Mouse (Mus musculus): ENCODE results near the gene Armc3. TPM values are rescaled to one million over a fixed set of nuclear protein-coding genes. Genes with fewer than 3 reads are reported as not detected.
"Not testable (repeated sequence)": the region's sequence is repeated elsewhere in the genome, so short reads cannot be mapped to it uniquely, and the experiment has no call there.

Gene Armc3
- total RNA-seq, 2 experiments from 2014 or later, result 0.79 to 0.81 TPM

DNA sequence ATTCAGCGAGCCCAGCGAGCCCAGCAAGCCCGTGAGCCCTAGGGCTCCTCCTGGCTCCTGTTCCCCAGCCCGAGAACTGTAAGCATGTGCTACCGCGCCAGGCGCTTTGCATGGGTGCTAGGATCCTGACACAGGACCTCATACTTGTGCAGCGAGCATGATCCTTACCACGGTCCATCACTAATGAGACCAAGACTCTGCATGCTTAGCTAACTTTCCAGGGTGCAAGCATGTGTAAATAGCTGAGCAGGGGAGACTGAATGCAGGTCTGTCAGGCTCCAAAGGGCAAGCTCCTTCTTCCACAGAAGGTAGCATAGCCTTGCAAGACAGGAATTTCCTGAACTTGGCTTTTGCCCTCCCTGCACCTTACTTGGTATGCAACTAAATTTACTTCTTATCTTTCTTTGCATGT lies 71.6 kb downstream of the Armc3 start:
- DNase-seq (ENCODE audit: low spot score in 2 of 2), result no peak

DNA sequence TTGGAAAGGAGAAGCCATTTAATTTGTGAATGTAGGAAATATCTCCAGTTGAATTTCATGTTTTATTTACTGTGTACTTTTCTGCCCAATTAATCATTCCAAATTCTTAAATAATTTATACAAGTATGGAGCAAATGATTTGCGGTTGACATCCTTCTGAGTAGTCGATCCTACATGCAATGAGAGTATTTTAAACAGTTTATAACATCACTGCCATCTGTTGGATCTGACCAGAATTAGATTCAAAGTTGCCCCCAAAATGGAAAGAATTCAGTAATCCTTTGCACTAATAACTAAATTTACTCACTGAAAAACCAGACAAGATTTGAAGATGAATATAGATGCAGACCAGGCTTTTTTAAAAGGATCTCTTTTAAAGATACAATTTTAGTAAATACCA lies 75.5 kb downstream of the Armc3 start:
- no peak for DNase-seq (ENCODE audit: low spot score in 2 of 2)

DNA sequence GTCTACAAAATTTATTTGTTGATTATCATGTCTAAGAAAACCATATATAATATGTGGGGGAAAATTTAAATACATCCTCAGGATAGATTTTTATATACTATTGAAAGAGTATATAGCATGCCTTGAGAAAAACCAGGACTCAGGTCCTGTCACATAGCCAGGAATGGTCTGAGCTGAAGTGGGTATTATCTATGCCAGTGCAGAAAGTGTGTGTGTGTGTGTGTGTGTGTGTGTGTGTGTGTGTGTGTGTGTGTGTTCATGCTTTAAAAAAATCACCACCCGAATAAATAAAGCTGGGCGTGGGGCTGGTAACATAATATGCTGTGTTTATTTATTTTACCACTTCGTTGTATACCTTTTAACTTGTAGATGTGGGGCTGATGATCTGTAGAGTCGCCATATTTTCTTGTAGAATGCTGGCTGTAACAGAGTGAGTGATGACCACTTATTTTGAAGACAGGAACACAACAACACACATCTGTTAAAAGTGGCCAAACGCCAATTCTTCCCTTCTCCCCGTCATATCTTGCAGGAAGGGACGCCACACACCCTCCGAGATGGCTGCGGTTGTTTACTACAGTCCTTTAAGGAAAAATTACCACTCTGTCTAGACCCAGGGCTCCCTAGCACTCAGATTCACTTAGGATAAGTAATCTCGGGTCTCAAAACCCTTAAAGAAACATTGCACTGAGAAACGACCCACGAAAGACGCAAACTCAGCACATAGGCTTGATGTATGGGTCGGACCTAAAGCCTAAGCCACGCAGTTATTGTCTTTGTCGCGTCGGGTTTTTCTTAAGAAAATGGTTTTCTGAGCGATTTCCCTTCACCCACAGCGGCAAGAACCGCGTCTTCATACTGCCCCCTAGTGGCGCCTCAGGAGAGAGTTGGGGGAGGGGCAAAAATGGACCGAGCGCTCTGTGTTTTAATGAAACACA lies 76.8 kb downstream of the Armc3 start:
- DNase-seq (ENCODE audit: low spot score in 2 of 2), result peak; percentile 69 to 90

- peak; percentile 1 to 38 for DNase-seq (ENCODE audit: low spot score in 2 of 2)
Observed at GRCm38 (mm10) chr2:19280331-19280730, 81.2 kb downstream of the Armc3 start.

DNA sequence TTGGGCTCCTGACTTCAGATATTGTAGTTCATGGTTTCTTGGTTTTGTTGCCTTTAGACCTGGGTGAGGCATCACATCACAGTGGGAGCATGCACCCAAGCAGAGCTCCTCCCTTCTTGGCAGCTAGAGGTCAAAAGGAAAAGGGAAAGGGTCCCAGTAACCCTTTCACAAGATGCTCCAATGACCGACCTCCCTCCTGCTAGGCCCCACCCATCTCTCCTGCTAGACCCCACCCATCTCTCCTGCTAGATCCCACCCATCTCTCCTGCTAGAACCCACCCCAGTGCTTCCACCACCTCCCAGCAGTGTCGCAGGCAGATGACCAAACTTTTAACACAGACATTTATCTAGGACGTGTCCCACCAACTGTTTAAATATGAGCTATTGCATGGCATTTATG lies 93.3 kb downstream of the Armc3 start:
- DNase-seq (ENCODE audit: low spot score in 2 of 2), result no peak

DNA sequence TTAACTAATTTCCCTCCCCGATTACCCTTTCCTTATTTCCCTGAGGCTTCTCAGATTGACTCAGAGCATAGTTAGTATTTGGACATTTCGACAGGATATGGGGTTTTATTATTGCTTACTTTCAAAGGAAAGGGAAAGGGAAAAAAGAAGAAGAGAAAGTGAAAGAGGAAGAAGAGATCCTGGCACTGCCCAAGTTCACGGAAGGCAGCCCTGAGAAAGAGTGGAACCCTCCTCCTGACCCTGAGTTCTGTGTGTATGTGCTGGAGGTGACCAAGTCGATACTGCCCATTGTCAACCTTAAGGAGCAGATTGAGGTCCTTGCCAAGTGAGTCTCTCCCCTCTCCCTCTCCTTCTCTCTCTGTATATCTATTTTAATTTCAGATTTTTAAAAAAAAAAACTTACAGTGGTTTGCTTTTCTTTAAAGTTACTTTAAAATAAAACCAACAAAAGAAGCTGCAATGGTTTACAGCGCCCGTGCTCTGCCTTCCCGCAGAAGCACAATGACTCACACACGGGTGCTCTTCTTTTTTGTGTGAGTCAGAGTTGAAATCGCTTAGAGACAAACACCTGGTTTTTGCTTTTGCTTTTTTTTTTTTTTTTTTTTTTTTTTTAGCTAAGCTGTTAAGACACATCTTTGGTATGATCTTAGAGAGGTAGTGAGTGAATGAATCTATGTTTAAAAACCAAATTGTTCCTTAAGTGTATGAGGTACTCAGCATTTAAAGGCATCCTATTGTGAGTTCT lies 101.4 kb downstream of the Armc3 start:
- DNase-seq (ENCODE audit: low spot score in 2 of 2), result no peak

- no peak for DNase-seq (ENCODE audit: low spot score in 2 of 2)
Observed at GRCm38 (mm10) chr2:19301251-19301650, 102.1 kb downstream of the Armc3 start.

GRCm38 (mm10) chr2:19303087-19303486 lies 104.0 kb downstream of the Armc3 start:
- not testable (repeated sequence) for DNase-seq (ENCODE audit: low spot score in 2 of 2)

GRCm38 (mm10) chr2:19310498-19310897 lies 111.4 kb downstream of the Armc3 start:
- DNase-seq (ENCODE audit: low spot score in 2 of 2), result no peak

DNA sequence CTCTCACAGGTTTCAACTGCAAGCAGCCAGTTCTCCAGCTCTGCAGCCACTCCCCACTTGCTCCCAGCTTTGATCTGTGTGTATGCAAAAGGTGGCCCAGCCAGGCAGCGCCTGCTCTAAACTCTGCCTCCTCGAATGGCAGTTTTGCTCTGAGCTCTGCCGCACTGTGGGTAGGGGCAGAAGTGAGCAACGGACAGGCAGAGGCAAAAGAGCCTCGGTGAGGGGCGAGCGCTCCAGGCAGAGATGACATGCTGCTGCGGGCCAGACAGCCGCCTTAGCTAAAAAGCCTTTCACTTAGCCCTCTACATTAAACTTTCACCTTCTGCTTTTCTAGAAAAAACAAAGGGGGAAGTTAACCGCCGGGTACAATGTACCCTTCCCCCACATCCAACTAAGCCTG lies 117.0 kb downstream of the Armc3 start:
- no peak for DNase-seq (ENCODE audit: low spot score in 2 of 2)

DNA sequence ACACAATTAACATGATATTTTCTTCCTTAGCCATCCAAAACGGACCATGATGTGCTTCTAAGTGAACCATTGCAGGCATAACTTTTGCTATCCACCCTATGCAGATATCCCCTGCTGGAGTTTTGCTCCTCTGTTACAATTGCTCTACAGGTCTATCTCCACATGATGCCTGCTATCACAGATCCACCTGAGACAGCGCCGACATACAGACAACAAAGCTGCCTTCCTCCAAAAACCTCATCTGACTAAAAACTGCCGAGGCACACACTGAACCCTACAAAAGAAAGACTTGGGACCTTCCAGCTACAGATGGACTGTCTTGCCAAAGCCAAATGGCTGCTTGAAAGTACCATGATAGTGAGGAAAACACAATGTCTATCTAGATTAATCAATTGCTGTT lies 117.6 kb downstream of the Armc3 start:
- DNase-seq (ENCODE audit: low spot score in 2 of 2), result no peak

DNA sequence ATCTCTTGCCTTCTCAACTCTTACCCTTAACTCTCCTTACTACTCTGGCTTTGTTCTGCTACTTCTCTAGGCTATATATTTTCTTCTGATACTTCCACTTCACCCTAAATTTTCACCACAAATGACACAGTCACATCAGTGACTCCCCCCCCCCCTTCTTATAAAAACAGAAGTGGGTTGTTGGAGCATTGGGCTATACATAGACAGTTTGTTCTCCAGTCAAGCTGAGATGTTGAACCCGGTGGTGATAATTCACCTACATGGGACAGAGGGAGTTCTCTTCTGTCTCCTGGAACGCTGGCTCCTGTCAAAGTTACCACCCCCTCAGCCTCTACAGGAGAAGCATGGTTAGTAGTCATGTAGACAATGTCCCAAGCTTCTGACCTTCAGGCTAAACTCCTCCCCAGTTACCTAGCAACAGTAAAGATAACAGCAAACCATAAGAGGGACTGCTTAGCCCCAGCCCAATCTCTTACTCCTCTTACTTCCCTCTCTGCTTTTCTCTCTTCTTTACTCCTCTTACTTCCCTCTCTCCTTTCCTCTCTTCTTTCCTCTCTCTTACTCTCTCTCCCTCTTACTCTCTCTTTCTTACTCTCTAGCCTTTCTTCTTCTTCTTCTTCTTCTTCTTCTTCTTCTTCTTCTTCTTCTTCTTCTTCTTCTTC lies 118.2 kb downstream of the Armc3 start:
- not testable (repeated sequence) for DNase-seq (ENCODE audit: low spot score in 2 of 2)

DNA sequence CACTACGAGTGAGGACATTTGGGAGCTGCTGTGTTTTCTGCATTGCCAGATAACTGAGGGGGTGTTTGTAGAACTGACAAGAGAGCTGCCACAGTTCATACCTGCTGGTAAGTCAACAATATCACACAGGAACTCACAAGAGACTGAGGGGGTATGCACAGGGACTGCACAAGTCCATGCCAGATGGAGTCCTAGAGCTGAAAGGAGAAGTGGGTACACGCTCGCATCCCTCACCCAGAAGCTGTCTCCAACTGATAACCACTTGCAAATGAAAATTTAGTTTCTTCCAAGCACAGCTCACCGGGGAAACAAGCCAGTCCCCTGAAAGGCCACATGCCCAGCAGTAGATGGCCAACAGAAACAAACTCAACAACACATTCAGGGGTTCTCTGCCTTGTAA lies 119.4 kb downstream of the Armc3 start:
- DNase-seq (ENCODE audit: low spot score in 2 of 2), result no peak

GRCm38 (mm10) chr2:19319284-19319683 lies 120.2 kb downstream of the Armc3 start:
- no peak for DNase-seq (ENCODE audit: low spot score in 2 of 2)

DNA sequence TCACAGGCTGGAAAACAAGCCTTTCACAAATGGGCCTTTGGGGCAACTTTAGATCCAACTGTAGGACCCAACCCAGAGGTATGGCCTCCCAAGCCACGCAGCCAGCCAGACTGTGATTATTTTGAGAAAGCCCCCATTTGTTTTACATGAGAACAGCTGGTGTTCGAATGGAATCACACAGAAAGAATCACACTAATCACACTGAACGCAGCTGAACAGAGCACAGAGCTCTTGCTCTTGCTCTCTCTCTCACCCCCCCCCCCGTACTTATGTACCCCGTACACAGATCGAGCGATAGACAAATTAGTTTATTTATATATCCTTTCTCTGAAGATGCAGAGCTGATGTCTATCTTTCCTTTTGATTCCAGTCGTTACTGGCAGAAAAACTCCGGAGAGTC lies 123.3 kb downstream of the Armc3 start:
- DNase-seq (ENCODE audit: low spot score in 2 of 2), result no peak

- DNase-seq (ENCODE audit: low spot score in 2 of 2), result no peak
Observed at GRCm38 (mm10) chr2:19326376-19326775, 127.3 kb downstream of the Armc3 start.

- no peak for DNase-seq (ENCODE audit: low spot score in 2 of 2)
Observed at GRCm38 (mm10) chr2:19327811-19328210, 128.7 kb downstream of the Armc3 start.

GRCm38 (mm10) chr2:19343901-19344635 lies 145.0 kb downstream of the Armc3 start:
- DNase-seq (ENCODE audit: low spot score in 2 of 2), result peak; percentile 51 to 69

- DNase-seq (ENCODE audit: low spot score in 2 of 2), result peak; percentile 81 to 96
Observed at GRCm38 (mm10) chr2:19344636-19345413, 145.7 kb downstream of the Armc3 start.

GRCm38 (mm10) chr2:19345414-19345964 lies 146.4 kb downstream of the Armc3 start:
- DNase-seq (ENCODE audit: low spot score in 2 of 2), result no peak
